Mouse (Mus musculus): ENCODE data around the gene Abcg1.
A peak's percentile ranks its signal among the peaks of the same experiment; 100 is the strongest.

Abcg1 gene

DNA sequence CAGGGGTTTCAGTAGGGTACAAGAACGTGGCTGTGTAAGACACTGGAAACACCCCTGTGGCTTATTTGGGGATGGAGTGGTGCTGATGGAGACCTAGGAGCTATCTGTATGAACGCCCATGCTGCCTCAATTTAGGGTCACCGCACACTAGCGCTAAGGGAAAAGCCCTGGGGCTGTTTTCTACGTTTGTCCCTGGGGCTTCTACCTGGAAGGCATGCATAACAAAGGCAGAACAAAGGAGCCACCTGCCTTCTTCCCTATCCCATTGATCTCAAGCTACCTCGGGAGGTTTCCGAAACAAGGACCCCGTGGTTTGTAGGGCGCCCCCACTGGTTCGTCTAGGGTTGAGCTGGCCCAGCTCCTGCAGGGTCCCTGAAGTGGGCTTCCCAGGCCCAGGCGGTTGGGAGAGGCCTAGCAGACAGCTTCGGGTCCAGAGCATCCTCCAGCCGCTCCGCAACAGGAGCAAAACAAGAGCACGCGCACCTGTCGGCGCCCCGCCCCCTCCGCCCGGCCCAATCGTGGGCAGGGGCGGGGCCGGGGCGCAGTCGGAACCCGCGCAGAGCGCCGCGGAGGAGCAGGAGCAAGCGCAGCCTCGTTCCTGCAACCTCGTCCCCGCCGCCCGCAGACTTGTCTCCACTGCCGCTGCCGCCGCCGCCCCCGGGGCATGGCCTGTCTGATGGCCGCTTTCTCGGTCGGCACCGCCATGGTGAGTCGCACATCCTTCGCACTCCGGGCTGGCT, at the start of gene Abcg1:
Gene Abcg1 (plus strand): TSS at position 525 of the 740 bp plus-strand sequence.
- DNase-seq (ENCODE audit: low read depth, low spot score): peak; percentile 79

DNA sequence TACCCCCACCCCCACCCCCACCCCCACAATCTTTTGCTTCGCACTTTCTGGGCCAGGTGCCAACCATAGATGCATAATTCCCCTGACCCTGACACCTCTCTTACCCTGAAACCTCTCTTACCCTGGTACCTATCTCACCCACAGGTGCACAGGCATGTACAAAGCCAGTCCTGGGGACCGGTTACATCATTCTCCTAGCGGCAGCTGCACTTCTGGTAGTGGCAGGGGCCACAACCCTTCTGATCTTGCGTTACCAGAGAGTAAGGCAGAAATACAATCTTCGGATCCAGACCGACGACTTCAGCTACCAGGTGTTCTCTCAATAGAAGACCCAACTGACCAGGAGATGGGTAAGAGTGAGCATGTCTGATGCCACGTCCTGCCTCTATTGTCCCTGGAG, 49.1 kb upstream of the Abcg1 start:
- no peak for DNase-seq (ENCODE audit: low read depth, low spot score)

DNA sequence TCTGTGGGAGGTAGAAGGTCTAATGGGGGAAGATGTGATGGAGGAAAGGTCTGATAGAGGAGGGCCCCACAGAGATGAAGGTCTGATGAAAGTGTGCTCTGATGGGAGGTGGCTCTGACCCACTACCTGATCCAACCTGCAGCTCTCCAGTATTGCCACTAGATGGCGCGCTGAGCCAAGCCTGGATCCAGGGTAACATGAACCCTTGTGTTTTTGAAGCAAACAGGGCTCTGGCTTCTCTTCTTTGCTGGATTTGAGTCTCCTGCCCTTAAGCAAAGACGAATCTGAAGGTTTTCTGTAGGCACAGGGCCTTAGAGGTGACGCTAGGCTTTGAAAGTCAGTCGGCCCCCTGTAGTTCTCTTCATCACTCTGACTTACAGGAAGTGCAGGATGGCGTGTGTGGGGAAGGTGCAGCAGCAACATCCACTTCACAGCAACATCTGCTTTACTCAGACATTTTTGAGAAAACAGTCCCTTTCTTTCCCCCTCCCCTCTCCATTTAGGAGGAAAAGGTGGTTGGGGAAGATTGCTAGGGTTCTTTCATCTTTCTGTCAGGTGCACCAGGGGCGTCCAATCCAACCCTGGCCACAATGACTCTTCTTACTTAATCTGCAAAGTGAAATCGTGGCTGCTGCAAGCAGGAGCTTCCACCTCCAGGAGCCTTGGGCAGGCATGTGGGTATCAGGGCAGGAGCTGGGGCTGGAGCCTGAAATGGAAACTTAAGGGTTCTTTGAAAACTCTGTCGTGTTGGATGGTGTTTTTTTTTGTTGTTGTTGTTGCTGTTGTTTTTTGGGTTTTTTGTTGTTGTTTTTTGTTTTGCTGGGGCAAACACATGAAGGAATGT, 45.7 kb upstream of the Abcg1 start:
- DNase-seq (ENCODE audit: low read depth, low spot score): peak; percentile 69

DNA sequence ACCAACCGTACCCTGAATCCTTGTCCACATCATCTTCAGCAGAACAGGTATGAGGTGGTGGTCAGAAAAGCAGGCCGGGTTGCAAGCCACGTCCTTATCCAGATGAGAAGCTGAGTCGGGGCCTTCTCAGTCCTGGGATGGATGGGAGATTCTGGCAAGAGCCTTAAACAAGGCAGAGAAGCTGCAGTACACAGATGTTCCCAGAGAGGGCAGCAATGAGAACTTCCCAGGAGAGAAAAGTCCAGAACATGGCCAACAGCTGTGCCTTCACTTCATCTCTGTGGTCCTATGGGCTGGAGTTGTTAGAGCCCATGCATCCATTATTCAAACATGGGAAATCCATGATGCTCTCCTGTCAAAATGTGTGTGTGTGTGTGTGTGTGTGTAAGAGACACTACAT, 39.2 kb upstream of the Abcg1 start:
- DNase-seq (ENCODE audit: low read depth, low spot score): peak; percentile 86

DNA sequence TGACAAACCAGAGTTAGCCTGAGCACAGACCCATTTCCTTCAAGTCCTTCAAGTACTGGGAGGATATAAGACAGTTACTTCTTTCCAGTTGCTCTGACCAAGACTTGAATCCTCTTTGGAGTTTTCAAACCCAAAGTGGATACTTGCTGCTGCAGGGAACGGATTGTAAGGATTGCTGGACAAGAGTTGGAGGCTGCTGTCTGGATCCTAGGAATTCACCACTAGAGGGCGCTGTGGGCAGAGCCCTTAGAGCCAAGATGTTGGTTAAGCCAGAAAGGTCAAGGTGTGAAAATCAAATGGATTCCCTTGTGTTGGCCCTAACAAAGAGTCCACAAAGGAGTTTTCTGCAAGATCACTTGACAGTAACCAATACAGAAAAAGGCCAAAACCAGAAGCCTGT, 38.0 kb upstream of the Abcg1 start:
- peak; percentile 81 for DNase-seq (ENCODE audit: low read depth, low spot score)

DNA sequence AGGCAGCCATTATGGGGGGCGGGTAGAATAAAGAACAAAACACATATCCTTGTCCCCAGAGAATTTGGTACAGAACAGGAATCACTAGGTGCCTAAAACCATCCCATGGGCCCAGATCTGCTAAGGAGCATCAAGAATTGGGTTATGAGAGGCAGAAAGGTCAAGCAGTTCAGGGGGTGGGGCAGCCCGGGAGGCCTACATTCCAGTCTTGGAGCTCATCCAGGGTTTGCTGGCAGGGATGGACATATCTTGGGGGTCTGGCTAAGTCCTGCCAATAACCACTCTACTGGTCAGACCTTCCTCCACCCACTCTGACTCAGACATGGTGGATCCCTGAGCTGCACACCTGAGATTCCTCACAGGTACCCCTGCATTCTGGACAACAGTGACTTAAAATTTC, 37.4 kb upstream of the Abcg1 start:
- no peak for DNase-seq (ENCODE audit: low read depth, low spot score)

DNA sequence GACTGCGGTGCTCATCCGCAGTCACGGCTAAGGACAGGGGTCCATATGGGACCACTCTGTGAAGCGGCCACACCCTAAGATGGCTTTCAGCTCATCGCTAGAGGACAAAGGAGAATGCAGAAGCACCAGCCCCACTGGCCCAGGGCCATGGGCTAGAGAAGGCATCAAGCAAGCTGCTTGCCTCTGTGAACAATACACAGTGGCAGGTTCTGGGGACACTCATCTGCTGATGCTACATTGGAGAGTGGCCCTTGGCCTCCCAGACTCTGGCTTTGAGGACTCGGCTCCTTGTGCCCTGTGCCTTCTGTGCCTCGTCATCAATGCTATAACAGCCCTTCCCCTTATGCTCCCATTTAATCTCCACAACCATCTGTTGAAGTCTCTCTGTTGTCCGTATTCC, 36.2 kb upstream of the Abcg1 start:
- DNase-seq (ENCODE audit: low read depth, low spot score): no peak

DNA sequence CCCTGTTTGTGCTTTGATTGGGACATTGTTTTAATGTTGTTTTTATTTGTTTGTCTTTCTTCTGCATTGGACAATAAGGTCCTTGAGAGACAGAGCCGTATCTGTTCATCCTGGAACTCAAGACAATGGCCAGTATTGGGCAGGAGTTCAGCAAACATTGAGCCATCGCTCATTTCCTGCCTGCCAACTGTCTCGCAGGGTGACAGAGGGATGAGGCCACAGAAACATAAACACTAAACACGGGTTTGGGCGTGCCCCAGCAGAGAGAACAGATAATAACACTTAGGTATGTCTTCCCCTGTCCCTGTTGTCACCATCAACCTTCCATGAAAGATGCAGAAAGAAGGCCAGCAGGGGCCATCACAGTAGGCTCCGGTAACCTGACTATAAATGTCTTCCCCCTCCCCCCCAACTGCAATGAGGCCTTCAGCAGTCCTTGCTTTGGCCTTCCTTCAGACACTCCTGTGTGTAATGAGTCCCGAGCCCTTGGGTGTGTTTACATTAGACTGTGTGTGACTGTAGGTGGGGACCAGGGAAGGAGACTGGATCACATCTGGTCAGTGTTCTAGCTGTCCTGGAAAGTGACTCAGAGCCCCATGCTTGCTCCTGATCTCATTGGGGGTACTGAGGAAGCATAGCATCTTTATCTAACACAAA, 33.2 kb upstream of the Abcg1 start:
- no peak for DNase-seq (ENCODE audit: low read depth, low spot score)

DNA sequence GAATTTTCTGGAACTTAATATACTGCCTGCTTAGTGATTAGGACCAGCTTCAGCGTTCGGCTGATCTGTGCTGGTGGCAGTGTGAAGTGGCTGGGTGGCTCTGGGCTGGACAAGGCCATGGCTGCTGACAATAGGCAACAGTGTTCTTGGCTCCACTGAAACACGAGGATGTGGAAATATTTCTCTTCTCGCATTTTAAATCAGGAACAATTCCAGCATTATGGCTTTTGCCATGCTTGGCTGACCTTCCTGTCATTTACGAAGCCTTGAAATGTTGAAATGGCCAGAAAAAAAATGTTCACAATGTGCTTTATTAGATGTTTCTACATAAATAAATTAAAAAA, 32.7 kb upstream of the Abcg1 start:
- no peak for DNase-seq (ENCODE audit: low read depth, low spot score)

DNA sequence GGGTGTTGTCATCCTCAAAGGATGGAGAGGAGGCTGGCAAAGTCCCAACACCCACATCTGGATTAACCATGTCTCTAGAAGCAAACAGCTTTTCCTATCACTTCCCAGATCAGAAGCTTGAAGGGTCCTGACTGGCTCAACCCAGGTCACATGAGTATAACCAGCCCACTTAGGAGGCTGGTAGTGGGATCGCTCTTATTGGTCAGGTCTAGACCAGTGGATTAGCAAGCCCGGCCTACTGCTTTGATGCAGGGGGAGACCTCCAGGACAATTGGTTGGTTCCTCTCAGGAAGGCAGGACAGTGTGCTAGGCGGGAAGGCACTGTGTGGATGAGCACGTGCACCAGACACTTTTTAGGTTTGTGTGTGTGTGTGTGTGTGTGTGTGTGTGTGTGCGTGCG, 30.5 kb upstream of the Abcg1 start:
- DNase-seq (ENCODE audit: low read depth, low spot score): peak; percentile 72

DNA sequence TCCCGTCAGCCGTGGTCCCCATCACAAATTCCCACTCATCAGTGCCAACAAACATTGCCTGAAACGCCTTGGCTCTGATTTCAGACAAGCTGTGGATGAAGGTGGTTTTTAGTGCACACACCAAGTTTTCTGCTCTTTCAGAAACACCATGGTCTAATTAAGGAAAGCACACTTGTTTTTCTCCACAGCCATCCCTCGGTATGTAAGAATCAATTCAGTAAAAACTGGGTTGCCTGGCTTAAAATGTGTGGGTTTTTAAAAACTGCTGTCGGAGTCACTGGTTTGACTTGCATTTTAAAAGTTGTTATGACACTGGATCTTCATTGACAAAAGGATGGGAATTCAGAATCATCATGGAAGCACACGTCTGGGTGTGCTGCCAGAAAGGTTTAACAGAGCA, 29.8 kb upstream of the Abcg1 start:
- no peak for DNase-seq (ENCODE audit: low read depth, low spot score)

DNA sequence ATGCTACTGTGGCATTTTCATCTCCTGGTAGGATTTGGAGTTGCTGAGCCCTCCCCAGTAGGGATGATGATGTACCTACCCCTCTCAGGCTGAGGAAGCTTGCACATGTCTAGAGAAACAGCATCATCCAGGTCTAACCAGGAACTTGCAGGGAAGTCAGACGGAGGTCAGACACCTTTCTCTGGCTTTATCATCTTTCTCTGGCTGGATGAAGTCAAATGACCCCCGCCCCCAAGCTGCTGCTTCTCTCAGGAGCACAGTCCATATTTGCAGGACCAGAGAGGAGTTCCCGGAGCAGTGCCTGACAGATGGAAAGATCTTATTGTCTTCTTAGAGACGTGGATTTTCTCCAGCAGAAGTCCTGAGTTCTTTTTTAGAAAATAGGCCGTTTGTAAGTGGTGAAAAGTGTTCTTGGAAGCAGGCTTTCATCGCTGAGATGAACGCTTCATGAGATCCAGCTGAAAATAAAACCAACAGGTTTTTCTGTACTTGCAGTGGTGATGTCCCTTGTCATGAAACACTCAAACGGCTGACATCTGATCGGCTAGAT, 28.6 kb upstream of the Abcg1 start:
- no peak for DNase-seq (ENCODE audit: low read depth, low spot score)

DNA sequence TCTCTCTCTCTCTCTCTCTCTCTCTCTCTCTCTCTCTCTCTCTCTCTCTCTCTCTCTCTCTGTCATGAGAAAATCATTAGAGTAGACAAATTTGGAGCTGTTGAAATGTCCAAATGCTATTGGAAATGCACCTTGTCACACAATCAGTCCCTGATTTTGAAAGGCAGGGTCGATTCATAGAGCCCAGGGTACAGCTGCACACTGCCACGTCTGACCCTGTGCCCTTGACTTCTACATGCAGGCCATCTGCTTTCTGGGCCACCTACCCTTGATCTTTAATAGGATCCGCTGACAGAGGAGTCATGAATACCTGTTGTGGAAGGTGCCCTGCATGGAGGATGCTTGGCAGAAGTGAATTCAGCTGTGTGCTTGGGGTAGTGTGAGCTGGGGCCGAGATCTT, 28.1 kb upstream of the Abcg1 start:
- no peak for DNase-seq (ENCODE audit: low read depth, low spot score)

DNA sequence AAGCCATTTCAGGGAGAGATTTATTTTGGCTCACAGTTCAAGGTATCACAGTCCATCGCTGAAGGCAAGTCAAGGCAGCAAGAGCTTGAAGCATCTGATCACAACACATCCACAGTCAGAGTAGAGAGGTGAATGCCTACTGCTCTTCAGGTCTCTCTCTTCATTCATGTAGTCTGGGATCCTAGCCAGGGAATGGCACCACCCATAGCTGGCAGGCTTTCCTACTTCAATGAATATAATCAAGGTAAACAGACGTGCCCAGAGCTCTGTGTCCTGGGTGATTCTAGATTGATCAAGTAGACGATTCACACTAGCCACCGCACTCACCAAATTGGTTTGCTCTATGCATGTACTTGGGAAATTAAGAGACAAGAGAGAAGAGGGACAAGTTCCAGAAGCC, 25.1 kb upstream of the Abcg1 start:
- DNase-seq (ENCODE audit: low read depth, low spot score): no peak

DNA sequence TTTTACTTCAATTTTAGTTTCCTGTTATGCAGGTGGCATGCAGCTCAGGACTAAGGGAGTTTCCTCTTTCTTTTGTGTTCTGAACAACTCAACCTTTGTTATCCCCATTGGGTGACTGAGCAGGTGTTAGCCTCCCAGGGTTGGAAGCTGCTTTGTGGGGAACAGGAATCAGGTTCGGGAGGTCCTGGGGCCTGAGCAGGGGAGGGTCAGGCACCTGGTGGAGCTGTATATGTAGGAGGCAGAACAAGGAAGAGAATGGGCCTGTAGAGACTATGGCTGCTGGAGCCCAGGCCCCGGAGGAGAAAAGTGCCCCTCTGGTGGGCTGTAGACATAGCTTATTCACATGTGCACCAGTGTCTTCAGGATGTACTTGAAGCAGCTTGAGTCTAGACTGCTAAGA, 24.2 kb upstream of the Abcg1 start:
- peak; percentile 32 for DNase-seq (ENCODE audit: low read depth, low spot score)

DNA sequence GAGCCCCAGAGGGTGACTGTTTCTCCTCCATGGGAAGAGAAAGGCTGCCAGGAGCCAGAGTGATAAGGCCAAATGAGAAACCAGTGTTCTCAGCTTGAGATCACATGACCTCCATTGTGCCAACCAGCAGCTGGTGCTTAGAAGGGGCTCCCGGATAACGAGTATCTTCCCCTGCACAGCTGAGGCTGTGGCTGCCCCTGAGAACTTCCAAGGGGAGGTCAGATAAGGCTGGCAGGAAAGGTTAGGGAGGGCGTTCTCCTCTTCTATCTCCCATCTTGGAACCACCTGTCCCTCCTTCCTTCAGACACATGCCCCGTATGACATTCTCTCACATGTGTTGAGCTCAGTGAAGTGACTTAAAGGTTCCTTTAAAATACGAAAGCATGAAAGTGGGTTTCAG, 23.3 kb upstream of the Abcg1 start:
- no peak for DNase-seq (ENCODE audit: low read depth, low spot score)

DNA sequence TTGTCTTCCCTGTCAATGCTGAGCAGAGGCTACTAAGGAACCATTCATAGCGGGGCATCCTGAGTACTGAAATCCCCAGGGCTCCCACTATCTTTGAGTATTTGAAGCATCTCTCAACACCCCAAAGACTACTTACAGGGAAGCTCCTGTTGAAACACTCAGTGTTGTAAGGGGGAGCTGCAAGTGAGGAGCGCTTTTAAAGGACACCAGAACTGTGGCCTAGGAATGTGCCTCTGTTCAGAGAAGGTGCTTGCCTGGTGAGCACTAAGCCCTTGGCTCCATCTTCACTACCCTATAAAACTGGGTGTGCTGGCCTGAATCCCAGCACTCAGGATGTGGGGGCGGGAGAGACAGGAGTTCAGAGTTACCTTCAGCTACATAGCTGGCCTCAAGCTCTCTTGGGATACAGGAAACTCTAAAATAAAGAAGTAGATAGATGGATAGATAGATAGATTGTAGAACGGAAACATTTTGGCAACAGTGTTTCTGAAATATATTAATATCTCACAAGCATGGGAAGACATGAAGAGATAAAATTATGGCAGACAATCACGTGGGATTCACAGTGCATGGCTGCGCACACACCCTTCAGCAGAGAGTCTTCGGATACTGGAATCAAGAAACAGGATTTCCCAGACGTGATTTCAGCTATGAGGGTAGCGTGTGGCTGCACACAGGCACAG, 22.7 kb upstream of the Abcg1 start:
- DNase-seq (ENCODE audit: low read depth, low spot score): no peak

DNA sequence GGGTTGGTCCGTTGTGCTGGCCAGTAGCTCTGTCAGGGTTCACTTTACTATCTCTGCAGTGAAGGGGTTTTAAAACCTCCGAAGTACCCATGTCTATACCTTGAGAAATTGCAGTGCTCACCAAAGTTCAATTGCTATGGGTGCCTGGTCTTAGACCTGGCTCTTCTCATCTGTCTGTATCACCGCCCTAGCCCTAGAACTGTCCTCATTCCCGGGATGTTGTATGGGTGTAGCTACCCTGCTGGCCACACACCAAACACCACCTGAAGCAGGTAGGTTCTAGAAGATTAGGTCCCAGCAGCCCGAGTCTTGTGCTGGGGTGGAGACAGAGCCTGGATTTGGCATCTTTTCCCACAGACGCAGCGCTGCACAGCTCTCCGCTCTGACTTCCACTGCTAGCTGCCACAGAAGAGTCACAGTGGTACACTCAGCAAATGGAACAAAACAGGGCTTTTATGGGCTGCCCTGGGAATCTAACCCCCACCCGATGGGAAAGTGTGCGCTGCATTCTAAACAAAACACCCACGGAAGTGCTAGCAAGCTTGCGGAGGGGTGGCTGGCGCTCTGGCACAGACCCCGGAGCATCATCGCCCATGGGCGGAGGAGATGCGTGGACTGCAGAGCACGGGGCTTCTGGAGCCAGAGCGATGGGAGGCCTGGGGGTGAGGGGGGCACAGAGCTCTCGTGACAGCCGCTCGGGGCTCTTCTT, 21.2 kb upstream of the Abcg1 start:
- DNase-seq (ENCODE audit: low read depth, low spot score): no peak

DNA sequence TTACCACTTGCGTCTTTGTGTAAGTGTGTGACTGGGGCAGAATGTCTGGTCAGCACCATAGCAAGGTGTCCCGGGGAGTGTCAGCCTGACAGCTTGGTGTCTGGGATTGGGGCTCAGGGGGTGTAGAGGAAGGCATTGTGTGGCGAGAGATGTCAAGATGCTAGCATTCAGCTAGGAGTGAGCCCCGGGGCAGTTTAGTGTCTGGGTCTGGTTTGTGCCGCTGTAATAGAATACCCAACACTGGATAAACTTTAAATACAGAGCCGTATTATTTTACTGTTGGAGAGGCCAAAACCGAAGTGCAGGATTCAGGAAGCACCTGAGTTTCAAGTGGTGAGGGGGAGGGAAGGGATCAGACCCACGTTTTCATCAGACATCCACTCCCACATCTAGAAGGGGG, 20.1 kb upstream of the Abcg1 start:
- no peak for DNase-seq (ENCODE audit: low read depth, low spot score)

DNA sequence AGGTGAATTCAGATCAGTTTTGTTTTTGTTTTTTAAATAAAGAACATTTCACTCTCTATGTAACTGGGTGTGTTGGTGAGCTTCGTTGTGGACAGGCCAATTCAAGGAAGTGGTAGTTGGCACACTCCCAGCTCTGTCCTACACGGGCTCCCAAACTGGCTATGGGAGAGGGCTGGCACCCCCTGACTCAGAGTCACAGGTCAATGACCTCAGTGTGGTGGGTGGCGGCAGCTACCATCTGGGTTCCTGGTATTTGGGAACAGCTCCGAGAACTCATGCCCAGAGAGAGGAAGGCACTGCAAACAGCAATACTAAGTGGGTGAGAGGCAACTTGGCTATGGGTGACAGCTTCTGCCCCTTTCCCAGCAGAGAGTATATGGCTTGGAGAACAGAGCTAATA, 19.1 kb upstream of the Abcg1 start:
- DNase-seq (ENCODE audit: low read depth, low spot score): no peak

DNA sequence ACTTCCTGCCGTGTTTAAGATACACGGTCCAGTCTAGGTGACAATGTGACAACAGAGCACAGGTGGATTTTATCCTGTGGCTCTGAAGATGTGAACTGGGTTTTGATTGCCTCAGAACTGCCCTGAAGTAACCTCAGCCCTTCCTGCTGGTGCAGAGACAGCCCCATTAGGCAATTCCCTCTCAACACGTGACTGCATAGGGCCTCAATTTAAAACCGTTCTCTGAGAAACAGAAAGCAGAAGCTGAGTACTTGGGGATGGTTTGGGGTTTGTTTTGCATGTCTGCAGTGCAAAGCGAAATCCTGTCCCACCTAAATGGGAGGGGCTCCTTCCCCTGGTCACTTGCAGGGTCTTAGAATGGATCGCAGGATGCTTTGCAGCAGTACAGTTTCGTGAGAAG, 17.8 kb upstream of the Abcg1 start:
- DNase-seq (ENCODE audit: low read depth, low spot score): no peak
